Mouse (Mus musculus) midbrain, embryonic 11.5 days (tissue): Measurements from ENCODE around the gene Lrfn2. TPM values are rescaled to one million over a fixed set of nuclear protein-coding genes. Genes with fewer than 3 reads are reported as not detected.

Experiments
- ATAC-seq: fragments of 200-750 bp; cut with Nextera tagmentation; 2 replicates; pipeline ENCODE4 v1.8.0; 2017; ENCODE audit warnings: moderate TSS enrichment, moderate library complexity; ENCODE audit not compliant: low FRiP score
- DNase-seq: peaks from one replicate; pipeline ENCODE4 v3.0.0; 2015; ENCODE audit warnings: low spot score; ENCODE audit errors: missing footprints
- H3K27ac ChIP-seq: fragments of 300-500 bp; sonication (generic); 2 replicates; pipeline ENCODE4 v1.5.1; 2014; ENCODE audit warnings: low read depth, low read length
- H3K27me3 ChIP-seq: fragments of 300-500 bp; sonication (generic); 2 replicates; pipeline ENCODE4 v1.6.1; 2014; ENCODE audit warnings: mild to moderate bottlenecking, low read length, moderate library complexity, mixed read lengths; ENCODE audit not compliant: control insufficient read depth, insufficient read depth
- H3K36me3 ChIP-seq: fragments of 300-500 bp; sonication (generic); 2 replicates; pipeline ENCODE4 v1.6.1; 2014; ENCODE audit warnings: mild to moderate bottlenecking, low read length, moderate library complexity, mixed read lengths; ENCODE audit not compliant: control insufficient read depth, insufficient read depth
- H3K4me1 ChIP-seq: fragments of 300-500 bp; sonication (generic); 2 replicates; pipeline ENCODE4 v1.6.1; 2014; ENCODE audit warnings: low read length; ENCODE audit not compliant: control insufficient read depth, insufficient read depth
- H3K4me2 ChIP-seq: fragments of 300-500 bp; sonication (generic); 2 replicates; pipeline ENCODE4 v1.6.1; 2014; ENCODE audit warnings: mild to moderate bottlenecking, moderate library complexity
- H3K4me3 ChIP-seq: fragments of 300-500 bp; sonication (generic); 2 replicates; pipeline ENCODE4 v1.5.1; 2014; ENCODE audit warnings: low read depth, low read length
- H3K9ac ChIP-seq: fragments of 300-500 bp; sonication (generic); 2 replicates; pipeline ENCODE4 v1.6.1; 2014; ENCODE audit warnings: low read length
- H3K9me3 ChIP-seq: fragments of 300-500 bp; sonication (generic); 2 replicates; pipeline ENCODE4 v1.6.1; 2016; ENCODE audit warnings: low read length; ENCODE audit not compliant: control insufficient read depth
- WGBS: fragments of 180-500 bp; shearing (Covaris S2); extraction: QIAGEN DNeasy Blood & Tissue Kit; methylation state at CpG from one replicate; pipeline ENCODE4 v1.1.7; 2014; 5-methylcytosine and 5-hydroxymethylcytosine counted together
- polyA plus RNA-seq: library from polyadenylated mRNA; unstranded; fragments of >200 nt; fragmentation: Nextera tagmentation; extraction: Ambion mirVana; gene quantifications from 2 replicates; pipeline ENCODE4 v1.2.1, GENCODE M21; 2014

Gene Lrfn2
- polyA plus RNA-seq, 1 experiment from 2014 or later, result 0.20 TPM

- no peak overlapping the region for H3K9ac ChIP-seq
- no peak for DNase-seq
- ATAC-seq, result no peak
- no peaks in the 10 kb centered on the region; the same call in 1 of the 2 replicates for H3K36me3 ChIP-seq
- no peak overlapping the region for H3K27ac ChIP-seq
- H3K27me3 ChIP-seq, result no peaks in the 10 kb centered on the region
- 70% methylated on average over 2 of the region's 2 CpGs for WGBS
- no peak overlapping the region for H3K4me3 ChIP-seq
- no peak overlapping the region for H3K4me2 ChIP-seq
- no peaks in the 10 kb centered on the region for H3K9me3 ChIP-seq
- H3K4me1 ChIP-seq, result no peaks in the 10 kb centered on the region
These were observed 147.5 kb downstream of the Lrfn2 start for GRCm38 (mm10) chr17:49079647-49080046.

GRCm38 (mm10) chr17:49083594-49084380 lies 151.6 kb downstream of the Lrfn2 start:
- Histone ChIP-seq H3K9me3 (no peaks in the 10 kb centered on the region), H3K4me1 (no peaks in the 10 kb centered on the region), H3K36me3 (no peaks in the 10 kb centered on the region), H3K27ac (no peak overlapping the region), H3K4me2 (no peak overlapping the region), H3K27me3 (no peaks in the 10 kb centered on the region), H3K9ac (no peak overlapping the region), H3K4me3 (no peak overlapping the region)
- ATAC-seq (no peak), DNase-seq (no peak)
- 88% methylated on average over 9 of the region's 9 CpGs for WGBS

- no peaks in the 10 kb centered on the region for H3K9me3 ChIP-seq
- no peak overlapping the region for H3K4me2 ChIP-seq
- no peak for ATAC-seq
- no peak overlapping the region for H3K4me3 ChIP-seq
- no peaks in the 10 kb centered on the region for H3K36me3 ChIP-seq
- 94% methylated on average over 4 of the region's 4 CpGs for WGBS
- H3K4me1 ChIP-seq, result no peaks in the 10 kb centered on the region
- H3K27me3 ChIP-seq, result no peaks in the 10 kb centered on the region
- no peak overlapping the region for H3K9ac ChIP-seq
- no peak for DNase-seq
- H3K27ac ChIP-seq, result no peak overlapping the region
These were observed 152.9 kb downstream of the Lrfn2 start for GRCm38 (mm10) chr17:49085111-49085510.

- H3K36me3 ChIP-seq, result no peaks in the 10 kb centered on the region
- no peaks in the 10 kb centered on the region for H3K4me1 ChIP-seq
- H3K9me3 ChIP-seq, result no peaks in the 10 kb centered on the region
- 82% methylated on average over 16 of the region's 16 CpGs for WGBS
- ATAC-seq (no peak), DNase-seq (no peak)
- H3K27me3 ChIP-seq, result no peaks in the 10 kb centered on the region
- H3K9ac ChIP-seq, result no peak overlapping the region
- no peak overlapping the region for H3K27ac ChIP-seq
- no peak overlapping the region for H3K4me2 ChIP-seq
- no peak overlapping the region for H3K4me3 ChIP-seq
These were observed 164.8 kb downstream of the Lrfn2 start for GRCm38 (mm10) chr17:49096781-49097544.

- Histone ChIP-seq H3K4me3 (no peak overlapping the region), H3K27ac (no peak overlapping the region), H3K4me1 (no peaks in the 10 kb centered on the region), H3K9ac (no peak overlapping the region), H3K9me3 (no peaks in the 10 kb centered on the region), H3K4me2 (no peak overlapping the region), H3K36me3 (no peaks in the 10 kb centered on the region), H3K27me3 (no peaks in the 10 kb centered on the region)
- 91% methylated on average over 3 of the region's 3 CpGs for WGBS
- no peak for ATAC-seq
- no peak for DNase-seq
These were observed 179.2 kb downstream of the Lrfn2 start for GRCm38 (mm10) chr17:49111399-49111798.

- ATAC-seq, result no peak
- no peak for DNase-seq
- no peaks in the 10 kb centered on the region for H3K4me1 ChIP-seq
- WGBS, result 90% methylated on average over 2 of the region's 2 CpGs
- no peaks in the 10 kb centered on the region for H3K27me3 ChIP-seq
- no peak overlapping the region for H3K4me3 ChIP-seq
- no peaks in the 10 kb centered on the region for H3K36me3 ChIP-seq
- no peaks in the 10 kb centered on the region for H3K9me3 ChIP-seq
- no peak overlapping the region for H3K27ac ChIP-seq
- H3K9ac ChIP-seq, result no peak overlapping the region
- H3K4me2 ChIP-seq, result no peak overlapping the region
These were observed 179.7 kb downstream of the Lrfn2 start for GRCm38 (mm10) chr17:49111911-49112310.

- ATAC-seq, result no peak
- Histone ChIP-seq H3K4me1 (no peaks in the 10 kb centered on the region), H3K36me3 (no peaks in the 10 kb centered on the region), H3K27me3 (no peaks in the 10 kb centered on the region), H3K4me3 (no peak overlapping the region), H3K27ac (no peak overlapping the region), H3K4me2 (no peak overlapping the region), H3K9me3 (no peaks in the 10 kb centered on the region), H3K9ac (no peak overlapping the region)
- no peak for DNase-seq
- 65% methylated on average over 3 of the region's 3 CpGs for WGBS
These were observed 181.2 kb downstream of the Lrfn2 start for GRCm38 (mm10) chr17:49113336-49113735.

- ATAC-seq (no peak), DNase-seq (no peak)
- no peak overlapping the region for H3K4me2 ChIP-seq
- no peaks in the 10 kb centered on the region for H3K27me3 ChIP-seq
- H3K9me3 ChIP-seq, result no peaks in the 10 kb centered on the region
- H3K4me3 ChIP-seq, result no peak overlapping the region
- WGBS, result 97% methylated on average over 1 of the region's 1 CpGs
- no peak overlapping the region for H3K9ac ChIP-seq
- H3K27ac ChIP-seq, result no peak overlapping the region
- H3K4me1 ChIP-seq, result no peaks in the 10 kb centered on the region
- H3K36me3 ChIP-seq, result no peaks in the 10 kb centered on the region
These were observed 192.0 kb downstream of the Lrfn2 start for GRCm38 (mm10) chr17:49124166-49124565.

- WGBS, result 87% methylated on average over 3 of the region's 3 CpGs
- H3K4me1 ChIP-seq, result no peaks in the 10 kb centered on the region
These were observed 192.5 kb downstream of the Lrfn2 start for GRCm38 (mm10) chr17:49124642-49125041.

More at GRCm38 (mm10) chr17:49124642-49125041, 192.5 kb downstream of the Lrfn2 start:
- DNase-seq (no peak), ATAC-seq (no peak)
- Histone ChIP-seq H3K9ac (no peak overlapping the region), H3K27me3 (no peaks in the 10 kb centered on the region), H3K4me2 (no peak overlapping the region), H3K9me3 (no peaks in the 10 kb centered on the region), H3K36me3 (no peaks in the 10 kb centered on the region), H3K4me3 (no peak overlapping the region), H3K27ac (no peak overlapping the region)
